Comparison of ENCODE assay signal across 35 mouse cellular contexts in the genomic region with DNA sequence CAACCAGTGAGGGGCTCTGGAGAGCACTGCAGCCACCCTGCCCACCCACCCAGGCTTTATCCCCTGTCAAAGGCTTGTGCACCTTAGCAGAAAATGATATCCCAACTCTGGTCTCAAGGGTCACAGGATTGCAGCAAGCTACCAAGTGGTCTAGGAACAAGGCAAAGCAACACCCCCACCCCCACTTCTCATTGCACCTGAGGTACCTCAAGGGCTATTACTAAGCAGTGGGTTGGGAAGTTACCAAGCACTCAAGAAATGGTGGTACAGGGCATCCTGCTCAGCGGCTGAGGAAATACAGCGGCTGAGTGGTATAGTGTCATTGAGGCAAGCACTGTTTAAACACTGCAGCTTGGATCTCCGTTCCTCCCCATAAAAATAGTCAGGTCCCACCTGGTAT.
"Had no signal": no experiment of that assay in that cellular context is flagged by ENCODE, and none has a peak within 500 bp of the region (broad histone marks: within the 10 kb centered on the region; RNA-seq: fewer than 3 reads in every experiment).

No protein-coding gene starts in this region.

- H3K4me3 ChIP-seq: heart, adult 2 months; heart, embryonic 10.5 days; heart, embryonic 12.5 days; heart, embryonic 13.5 days; heart, embryonic 15.5 days; hindbrain, embryonic 10.5 days; hindbrain, embryonic 12.5 days; hindbrain, embryonic 13.5 days; hindbrain, embryonic 15.5 days; intestine, embryonic 15.5 days; kidney, embryonic 15.5 days; layer of hippocampus, adult 2 months had no signal

- H3K9me3 ChIP-seq: heart, embryonic 10.5 days; heart, embryonic 12.5 days; heart, embryonic 13.5 days; heart, embryonic 15.5 days; hindbrain, embryonic 10.5 days; hindbrain, embryonic 12.5 days; hindbrain, embryonic 13.5 days; hindbrain, embryonic 15.5 days; intestine, embryonic 15.5 days; kidney, embryonic 15.5 days had no signal

- H3K27me3 ChIP-seq: heart, embryonic 12.5 days; heart, embryonic 15.5 days; hindbrain, embryonic 12.5 days; hindbrain, embryonic 13.5 days; hindbrain, embryonic 15.5 days; intestine, embryonic 15.5 days had no signal

- H3K27ac ChIP-seq: heart, adult 2 months; heart, embryonic 10.5 days; heart, embryonic 13.5 days; heart, embryonic 15.5 days; hindbrain, embryonic 10.5 days; hindbrain, embryonic 12.5 days; hindbrain, embryonic 13.5 days; hindbrain, embryonic 14.5 days; hindbrain, embryonic 15.5 days; hindbrain, postnatal 0 days; intestine, embryonic 15.5 days; kidney, embryonic 15.5 days; kidney, postnatal 0 days; layer of hippocampus, adult 2 months had no signal

- H3K4me1 ChIP-seq: heart, embryonic 15.5 days; hindbrain, embryonic 15.5 days had no signal

- ATAC-seq: hindbrain, embryonic 16.5 days; hindbrain, postnatal 0 days; inflammation-experienced regulatory T-cells, adult 6 months; intestine, embryonic 15.5 days; intestine, embryonic 16.5 days; intestine, postnatal 0 days had no signal

- H3K36me3 ChIP-seq: heart, embryonic 10.5 days; heart, embryonic 12.5 days; heart, embryonic 13.5 days; heart, embryonic 15.5 days; hindbrain, embryonic 10.5 days; hindbrain, embryonic 12.5 days; hindbrain, embryonic 13.5 days; hindbrain, embryonic 15.5 days; intestine, embryonic 15.5 days; kidney, embryonic 15.5 days had no signal

- H3K9ac ChIP-seq: heart, embryonic 12.5 days; heart, embryonic 13.5 days; heart, embryonic 15.5 days; hindbrain, embryonic 12.5 days; hindbrain, embryonic 13.5 days; hindbrain, embryonic 14.5 days; hindbrain, embryonic 15.5 days; intestine, embryonic 15.5 days; kidney, embryonic 15.5 days had no signal

- H3K4me2 ChIP-seq: heart, embryonic 11.5 days; heart, embryonic 12.5 days; heart, embryonic 13.5 days; heart, embryonic 15.5 days; hindbrain, embryonic 12.5 days; hindbrain, embryonic 13.5 days; hindbrain, embryonic 14.5 days; hindbrain, embryonic 15.5 days; intestine, embryonic 15.5 days; kidney, embryonic 15.5 days had no signal

- DNase-seq: heart, adult 2 months; heart, postnatal 10 days; heart, postnatal 14 days; heart, postnatal 36 days; heart, postnatal 4 days; kidney, adult 11 months; kidney, adult 18-20 months; kidney, adult 2 months; kidney, adult 8-10 months; kidney, adult 9 months; kidney, postnatal 10 days; kidney, postnatal 14 days; kidney, postnatal 25 days; kidney, postnatal 36 days; kidney, postnatal 4 days; layer of hippocampus, adult 9-11 months had no signal
